12 mouse cellular contexts compared by ENCODE assay signal in genomic region chr2:157837050-157837449, GRCm38 (mm10).
DNase-seq lines count a peak whose midpoint lies in the region; ATAC-seq and TF ChIP-seq lines count a peak whose summit lies in the region.
"Had no signal": no experiment of that assay in that cellular context is flagged by ENCODE, and none has a peak within 500 bp of the region (broad histone marks: within the 10 kb centered on the region; RNA-seq: fewer than 3 reads in every experiment).

No protein-coding gene starts in this region.

- 0 out of 2 replicates have a peak overlapping the region, but pooled peaks have one; percentile 22 for H3K9ac ChIP-seq in neural tube, embryonic 11.5 days (ENCODE audit: low read length)
- no peak overlapping the region for H3K9ac ChIP-seq in neural tube, embryonic 15.5 days (replicated peaks)
- H3K9ac ChIP-seq: intestine, embryonic 15.5 days had no signal

- H3K36me3 ChIP-seq in neural tube, embryonic 11.5 days (ENCODE audit: control insufficient read depth, insufficient read depth, low read length): no peaks in the 10 kb centered on the region
- H3K36me3 ChIP-seq in neural tube, embryonic 15.5 days: peaks cover 3% of the 10 kb centered on the region; the same call in 1 of the 2 replicates
- H3K36me3 ChIP-seq: intestine, embryonic 15.5 days had no signal

- no peak for DNase-seq in gastrocnemius, adult 2 months
- no peak for DNase-seq in gastrocnemius, adult 8-10 months (ENCODE audit: low spot score in 2 of 2)
- peak; percentile 15 for DNase-seq in kidney, postnatal 14 days
- no peak for DNase-seq in kidney, postnatal 25 days
- peak; percentile 10 for DNase-seq in neural tube, embryonic 11.5 days (ENCODE audit: low spot score)
- no peak for DNase-seq in neural tube, embryonic 10.5 days (ENCODE audit: extremely low spot score, low spot score)
- no peak for DNase-seq in heart, postnatal 25 days (ENCODE audit: low spot score)
- DNase-seq: cerebellum, adult 2 months; heart, adult 18-20 months; thymus, adult 18-20 months had no signal

- 30% methylated on average over 8 of the region's 8 CpGs for WGBS in neural tube, embryonic 11.5 days
- WGBS in neural tube, embryonic 15.5 days: 16% methylated on average over 8 of the region's 8 CpGs

- no peak for ATAC-seq in neural tube, embryonic 11.5 days (ENCODE audit: insufficient read depth, low FRiP score, low TSS enrichment)
- no peak for ATAC-seq in neural tube, embryonic 15.5 days (ENCODE audit: low FRiP score)
- ATAC-seq: intestine, embryonic 15.5 days had no signal

- no peak overlapping the region for H3K4me3 ChIP-seq in gastrocnemius, adult 2 months
- no peak overlapping the region for H3K4me3 ChIP-seq in neural tube, embryonic 11.5 days (ENCODE audit: low read depth, low read length)
- no peak overlapping the region for H3K4me3 ChIP-seq in neural tube, embryonic 15.5 days (replicated peaks)
- H3K4me3 ChIP-seq: intestine, embryonic 15.5 days had no signal

- peaks cover 11% of the 10 kb centered on the region for H3K4me1 ChIP-seq in neural tube, embryonic 11.5 days (ENCODE audit: control insufficient read depth, insufficient read depth, low read length)
- H3K4me1 ChIP-seq in neural tube, embryonic 15.5 days: peaks cover 44% of the 10 kb centered on the region
- H3K4me1 ChIP-seq: intestine, embryonic 15.5 days had no signal

- peak overlapping the region; percentile 67 for H3K27ac ChIP-seq in gastrocnemius, adult 2 months
- peak overlapping the region; percentile 68 for H3K27ac ChIP-seq in neural tube, embryonic 11.5 days (ENCODE audit: low read depth, low read length)
- H3K27ac ChIP-seq in neural tube, embryonic 15.5 days (replicated peaks): peak overlapping the region; percentile 61; the same call in 1 of the 2 replicates
- H3K27ac ChIP-seq: intestine, embryonic 15.5 days had no signal

- H3K4me2 ChIP-seq in neural tube, embryonic 11.5 days (ENCODE audit: low read depth): no peak overlapping the region
- no peak overlapping the region for H3K4me2 ChIP-seq in neural tube, embryonic 15.5 days
- H3K4me2 ChIP-seq: intestine, embryonic 15.5 days had no signal

- H3K27me3 ChIP-seq in neural tube, embryonic 11.5 days (ENCODE audit: control insufficient read depth, insufficient read depth, low read length): no peaks in the 10 kb centered on the region
- no peaks in the 10 kb centered on the region for H3K27me3 ChIP-seq in neural tube, embryonic 15.5 days (replicated peaks)
- H3K27me3 ChIP-seq: intestine, embryonic 15.5 days had no signal

- no peak for TF ChIP-seq CTCF in gastrocnemius, adult 2 months (IDR thresholded peaks at IDR 0.05)

- H3K9me3 ChIP-seq in neural tube, embryonic 11.5 days (ENCODE audit: control insufficient read depth, low read length): no peaks in the 10 kb centered on the region
- H3K9me3 ChIP-seq in neural tube, embryonic 15.5 days (replicated peaks): no peaks in the 10 kb centered on the region
- H3K9me3 ChIP-seq: intestine, embryonic 15.5 days had no signal

- intact Hi-C loops in gastrocnemius, adult 2 months (cut with DNase I): no loop called here
- intact Hi-C loops in heart, postnatal 25 days (cut with DNase I): no loop called here

Comparison
In these comparisons a context has a peak if more than half of its experiments do, and no peak if none do; other contexts are left out.
1. DNase-seq: peak in kidney, postnatal 14 days (single experiment) and neural tube, embryonic 11.5 days (single experiment); none in gastrocnemius, adult 2 months (single experiment), gastrocnemius, adult 8-10 months (0 of 2), kidney, postnatal 25 days (0 of 2), neural tube, embryonic 10.5 days (single experiment) and heart, postnatal 25 days (single experiment).
2. Peak in every context shown above with its lines, with median percentiles within 50 percentile points of each other: H3K27ac ChIP-seq.